Mouse (Mus musculus) liver, embryonic 11.5 days (tissue): ENCODE results near the gene Plin5. TPM values are rescaled to one million over a fixed set of nuclear protein-coding genes. Genes with fewer than 3 reads are reported as not detected.
"Not testable (repeated sequence)": the region's sequence is repeated elsewhere in the genome, so short reads cannot be mapped to it uniquely, and the experiment has no call there.

Experiments
- ATAC-seq: fragments of 200-750 bp; cut with Nextera tagmentation; replicated peaks from 2 replicates; pipeline ENCODE4 v1.8.0; 2017; ENCODE audit warnings: moderate number of reproducible peaks, mild to moderate bottlenecking, moderate TSS enrichment, moderate library complexity; ENCODE audit not compliant: low FRiP score
- DNase-seq: peaks from one replicate; pipeline ENCODE4 v3.0.0-alpha.2; 2017; ENCODE audit warnings: low spot score
- H3K27ac ChIP-seq: fragments of 300-500 bp; sonication (generic); 2 replicates; pipeline ENCODE4 v1.5.1; 2014; ENCODE audit warnings: mild to moderate bottlenecking, low read depth, low read length, control low read depth
- H3K27me3 ChIP-seq: fragments of 300-500 bp; sonication (generic); replicated peaks from 2 replicates; pipeline ENCODE4 v1.6.1; 2014; ENCODE audit warnings: low read length, mixed read lengths; ENCODE audit not compliant: control insufficient read depth, insufficient read depth
- H3K36me3 ChIP-seq: fragments of 300-500 bp; sonication (generic); 2 replicates; pipeline ENCODE4 v1.6.1; 2014; ENCODE audit warnings: mild to moderate bottlenecking, low read length, moderate library complexity, mixed read lengths; ENCODE audit not compliant: control insufficient read depth, insufficient read depth
- H3K4me1 ChIP-seq: fragments of 300-500 bp; sonication (generic); replicated peaks from 2 replicates; pipeline ENCODE4 v1.6.1; 2014; ENCODE audit warnings: low read length, mixed read lengths; ENCODE audit not compliant: control insufficient read depth, insufficient read depth
- H3K4me2 ChIP-seq: fragments of 300-500 bp; sonication (generic); 2 replicates; pipeline ENCODE4 v1.6.1; 2014; ENCODE audit warnings: mild to moderate bottlenecking, control low read depth, moderate library complexity
- H3K4me3 ChIP-seq: fragments of 300-500 bp; sonication (generic); 2 replicates; pipeline ENCODE4 v1.5.1; 2014; ENCODE audit warnings: low read depth, low read length, control low read depth
- H3K9ac ChIP-seq: fragments of 300-500 bp; sonication (generic); 2 replicates; pipeline ENCODE4 v1.6.1; 2014; ENCODE audit warnings: low read depth, low read length, control low read depth
- H3K9me3 ChIP-seq: fragments of 300-500 bp; sonication (generic); 2 replicates; pipeline ENCODE4 v1.6.1; 2016; ENCODE audit warnings: low read length, inconsistent platforms, mixed read lengths; ENCODE audit not compliant: control insufficient read depth
- WGBS: fragments of 180-500 bp; shearing (Covaris S2); extraction: QIAGEN DNeasy Blood & Tissue Kit; methylation state at CpG from one replicate; pipeline ENCODE4 v1.1.7; 2014; 5-methylcytosine and 5-hydroxymethylcytosine counted together
- polyA plus RNA-seq: library from polyadenylated mRNA; unstranded; fragments of >200 nt; fragmentation: Nextera tagmentation; extraction: Ambion mirVana; gene quantifications from 2 replicates; pipeline ENCODE4 v1.2.1, GENCODE M21; 2014

The Plin5 gene
- polyA plus RNA-seq, 1 experiment from 2014 or later, result 0.43 TPM

DNA sequence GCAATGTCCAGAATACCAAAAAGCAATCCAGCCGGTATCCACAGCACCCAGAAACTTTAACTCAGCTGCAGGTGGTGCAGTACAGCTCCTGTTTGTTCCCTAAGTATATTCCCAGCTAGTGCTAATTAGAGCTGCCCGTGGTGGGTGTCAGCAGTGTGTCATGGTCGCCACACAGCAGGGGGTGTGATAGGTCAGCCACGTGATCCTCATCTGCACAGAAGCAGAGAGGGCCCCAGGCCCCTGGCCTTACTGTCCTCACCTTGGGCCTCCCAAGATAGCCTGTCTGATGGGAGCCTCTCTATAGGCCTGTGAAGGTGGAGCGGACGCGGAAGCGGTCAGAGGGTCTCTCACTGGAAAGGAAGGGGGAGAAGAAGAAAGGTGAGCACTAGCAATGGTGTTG, 19.2 kb downstream of the Plin5 start:
- ATAC-seq, result no peak
- no peak for DNase-seq
- H3K4me1 ChIP-seq, result no peaks in the 10 kb centered on the region
- no peak overlapping the region for H3K9ac ChIP-seq
- H3K4me2 ChIP-seq, result no peak overlapping the region
- H3K4me3 ChIP-seq, result no peak overlapping the region
- H3K36me3 ChIP-seq, result peaks cover 62% of the 10 kb centered on the region
- H3K9me3 ChIP-seq, result no peaks in the 10 kb centered on the region
- 89% methylated on average over 8 of the region's 8 CpGs for WGBS
- H3K27me3 ChIP-seq, result no peaks in the 10 kb centered on the region
- no peak overlapping the region for H3K27ac ChIP-seq

DNA sequence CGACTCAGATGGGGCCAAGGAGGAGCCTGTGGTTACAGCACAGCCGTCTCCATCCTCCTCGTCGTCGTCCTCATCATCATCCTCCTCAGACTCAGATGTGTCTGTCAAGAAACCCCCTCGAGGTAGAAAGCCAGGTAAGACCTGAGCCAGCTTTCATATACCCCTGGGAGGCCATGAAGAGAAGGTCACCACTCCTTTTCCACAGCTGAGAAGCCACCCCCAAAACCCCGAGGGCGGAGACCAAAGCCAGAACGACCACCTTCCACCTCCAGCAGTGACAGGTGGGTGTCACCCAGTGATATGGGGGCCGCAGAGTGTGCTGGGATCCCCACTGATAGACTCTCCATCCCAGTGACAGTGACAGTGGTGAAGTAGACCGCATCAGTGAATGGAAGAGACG, 20.5 kb downstream of the Plin5 start:
- 88% methylated on average over 12 of the region's 12 CpGs for WGBS
- H3K36me3 ChIP-seq, result peaks cover 55% of the 10 kb centered on the region

GRCm38 (mm10) chr17:56092794-56093193, 24.6 kb downstream of the Plin5 start:
- no peaks in the 10 kb centered on the region for H3K27me3 ChIP-seq
- peaks cover 28% of the 10 kb centered on the region for H3K36me3 ChIP-seq
- no peak for ATAC-seq
- no peaks in the 10 kb centered on the region for H3K4me1 ChIP-seq
- no peak overlapping the region for H3K4me2 ChIP-seq
- H3K9me3 ChIP-seq, result no peaks in the 10 kb centered on the region
- H3K9ac ChIP-seq, result no peak overlapping the region
- no peak overlapping the region for H3K4me3 ChIP-seq
- no peak overlapping the region for H3K27ac ChIP-seq
- no peak for DNase-seq
- 100% methylated on average over 1 of the region's 1 CpGs for WGBS

More for the DNA sequence above, 20.5 kb downstream of the Plin5 start:
- Histone ChIP-seq H3K27me3 (no peaks in the 10 kb centered on the region), H3K4me2 (no peak overlapping the region), H3K9ac (no peak overlapping the region), H3K27ac (no peak overlapping the region), H3K9me3 (no peaks in the 10 kb centered on the region), H3K4me1 (no peaks in the 10 kb centered on the region), H3K4me3 (no peak overlapping the region)
- ATAC-seq (no peak), DNase-seq (no peak)

DNA sequence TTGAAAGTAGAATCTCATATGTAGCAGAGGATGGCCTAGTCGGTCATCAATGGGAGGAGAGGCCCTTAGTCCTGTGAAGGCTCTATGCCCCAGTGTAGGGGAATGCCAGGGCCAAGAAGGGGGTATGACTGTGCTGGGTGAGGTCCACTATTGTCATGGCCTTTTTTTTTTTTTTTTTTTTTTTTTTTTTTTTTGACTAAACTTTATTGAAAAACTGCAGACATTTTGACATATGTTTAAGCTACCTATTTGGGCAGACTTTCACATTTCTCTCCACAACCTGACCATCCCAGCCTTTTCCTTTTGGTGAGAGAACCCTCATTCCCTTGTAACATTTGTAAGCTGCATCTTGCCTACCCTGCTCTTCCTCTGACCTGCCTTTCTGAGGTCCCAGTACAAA, 25.1 kb downstream of the Plin5 start:
- DNase-seq, result no peak
- no peak overlapping the region for H3K27ac ChIP-seq
- H3K36me3 ChIP-seq, result peaks cover 23% of the 10 kb centered on the region
- no peaks in the 10 kb centered on the region for H3K4me1 ChIP-seq
- no peaks in the 10 kb centered on the region for H3K9me3 ChIP-seq
- no peaks in the 10 kb centered on the region for H3K27me3 ChIP-seq
- no peak overlapping the region for H3K4me3 ChIP-seq
- no peak for ATAC-seq
- H3K4me2 ChIP-seq, result no peak overlapping the region
- H3K9ac ChIP-seq, result no peak overlapping the region
- WGBS, result 75% methylated on average over 1 of the region's 1 CpGs

DNA sequence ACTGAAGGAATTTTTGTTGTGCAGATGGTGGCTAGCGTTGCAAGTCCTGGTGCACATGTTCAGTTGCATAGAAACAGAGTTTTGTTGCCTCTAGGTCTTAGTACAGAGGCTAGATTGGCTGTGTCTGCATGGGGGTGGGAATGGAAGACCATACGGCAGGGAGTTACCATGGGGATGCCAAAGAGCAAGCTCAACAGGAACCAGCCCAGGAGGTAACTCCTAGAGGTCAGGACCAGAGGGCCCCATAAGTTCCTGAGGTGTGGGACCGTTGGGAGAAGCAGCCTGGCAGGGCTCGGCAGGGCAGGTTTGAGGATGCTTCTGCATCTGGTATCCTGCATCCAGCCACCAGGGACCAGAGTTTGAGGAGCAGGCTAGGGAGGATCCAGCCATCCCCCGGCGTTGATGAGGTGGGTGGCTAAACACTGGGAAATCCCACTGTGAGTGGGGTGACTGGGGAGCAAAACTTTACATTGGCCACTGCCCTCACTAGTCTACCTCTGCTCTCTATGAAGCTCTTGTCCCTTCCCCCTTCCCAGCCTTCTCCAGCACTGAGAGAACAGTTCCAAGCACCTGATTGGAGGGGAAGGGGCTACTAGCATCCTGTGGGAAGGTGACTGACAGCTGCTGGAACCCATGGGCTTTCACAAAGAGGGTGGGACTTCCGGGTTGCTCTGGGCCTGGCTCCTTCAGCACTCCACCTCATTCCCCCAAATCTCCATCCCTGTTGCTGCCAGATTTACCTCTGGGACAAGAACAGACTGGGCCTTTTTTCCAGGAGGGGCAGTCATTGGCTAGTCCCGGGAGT, 36.4 kb downstream of the Plin5 start:
- Histone ChIP-seq H3K4me3 (peak overlapping the region; percentile 71), H3K27me3 (no peaks in the 10 kb centered on the region), H3K27ac (no peak overlapping the region), H3K4me1 (peaks cover 11% of the 10 kb centered on the region), H3K9ac (peak overlapping the region; percentile 74), H3K4me2 (peak overlapping the region; percentile 92), H3K36me3 (no peaks in the 10 kb centered on the region), H3K9me3 (no peaks in the 10 kb centered on the region)
- DNase-seq, result peak; percentile 49
- WGBS, result 16% methylated on average over 8 of the region's 8 CpGs
- no peak for ATAC-seq

GRCm38 (mm10) chr17:56079921-56080320, 37.5 kb downstream of the Plin5 start:
- WGBS, result under 1% methylated on average over 11 of the region's 11 CpGs
- Histone ChIP-seq H3K27me3 (no peaks in the 10 kb centered on the region), H3K4me1 (peaks cover 17% of the 10 kb centered on the region), H3K9ac (peak overlapping the region; percentile 74), H3K9me3 (no peaks in the 10 kb centered on the region), H3K27ac (peak overlapping the region; percentile 58; the same call in 1 of the 2 replicates), H3K4me3 (peak overlapping the region; percentile 71), H3K4me2 (peak overlapping the region; percentile 92), H3K36me3 (no peaks in the 10 kb centered on the region)
- no peak for ATAC-seq
- no peak for DNase-seq

DNA sequence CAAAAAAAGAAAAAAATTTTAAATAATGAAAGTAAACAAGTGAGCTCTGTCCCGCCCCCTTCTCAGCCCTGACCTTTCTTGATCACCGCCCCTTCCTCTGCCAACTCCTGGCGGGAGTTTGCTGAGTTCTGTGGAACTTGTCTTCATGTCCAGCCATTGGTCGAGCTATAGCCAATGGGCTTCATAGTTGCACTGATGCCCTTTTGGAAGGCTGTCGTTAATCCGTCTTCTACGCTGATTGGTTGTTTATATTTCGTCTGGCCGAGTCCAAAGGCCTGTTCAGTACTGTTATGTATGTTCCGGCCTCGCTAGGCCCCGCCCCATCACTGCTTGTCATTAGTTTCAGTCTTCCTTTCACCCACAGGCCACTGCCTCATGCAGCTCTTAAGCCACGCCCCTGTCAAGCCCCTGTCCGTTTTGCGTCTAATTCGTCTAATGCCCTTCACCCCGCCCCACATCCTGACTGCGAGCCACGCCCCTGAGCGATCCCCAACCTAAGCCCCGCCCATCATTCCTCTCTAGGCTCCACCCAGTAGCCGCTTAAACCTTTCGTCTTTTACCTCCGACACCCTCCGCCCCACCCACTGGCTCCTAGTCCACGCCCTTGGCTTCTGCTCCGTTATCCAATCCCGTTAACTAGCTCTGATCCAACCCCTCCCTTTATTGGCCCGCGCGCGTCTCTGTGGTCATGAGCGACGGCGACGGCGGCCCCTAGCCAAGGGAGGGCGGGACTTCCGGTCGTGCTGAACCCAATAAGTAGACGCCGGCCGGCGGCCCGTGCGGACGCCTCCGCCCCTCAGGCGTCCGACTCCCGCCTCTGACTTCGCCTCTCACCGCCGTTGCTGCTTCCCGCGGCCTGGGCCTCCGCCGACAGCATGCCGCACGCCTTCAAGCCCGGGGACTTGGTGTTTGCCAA, 38.3 kb downstream of the Plin5 start, which contains the start of gene Hdgfl2:
Gene Hdgfl2 (plus strand): TSS at position 755 of the 916 bp plus-strand sequence.
- Histone ChIP-seq H3K4me3 (peak within 1 kb of the TSS; percentile 71), H3K4me1 (peaks cover 18% of the 10 kb centered on the region), H3K27ac (peak within 1 kb of the TSS; percentile 58; the same call in 1 of the 2 replicates), H3K9ac (peak within 1 kb of the TSS; percentile 74), H3K27me3 (no peaks in the 10 kb centered on the region), H3K9me3 (no peaks in the 10 kb centered on the region), H3K36me3 (no peaks in the 10 kb centered on the region), H3K4me2 (peak within 1 kb of the TSS; percentile 92)
- under 1% methylated on average over 61 of the region's 61 CpGs for WGBS
- DNase-seq (peak; percentile 99), ATAC-seq (peak; percentile 90)

DNA sequence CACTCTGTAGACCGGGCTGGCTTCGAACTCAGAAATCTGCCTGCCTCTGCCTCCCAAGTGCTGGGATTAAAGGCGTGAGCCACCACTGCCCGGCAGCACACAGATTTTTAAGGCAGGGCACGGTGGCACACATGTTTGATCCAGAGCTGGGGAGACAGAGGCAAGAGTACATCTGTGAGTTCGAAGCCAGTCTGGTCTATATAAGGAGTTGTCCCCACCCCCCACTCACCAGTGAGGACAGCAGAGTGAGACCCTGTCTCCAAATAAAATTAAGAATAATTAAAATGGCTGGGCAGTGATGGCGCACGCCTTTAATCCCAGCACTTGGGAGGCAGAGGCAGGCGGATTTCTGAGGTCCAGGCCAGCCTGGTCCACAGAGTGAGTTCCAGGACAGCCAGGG, 39.0 kb downstream of the Plin5 start:
- H3K36me3 ChIP-seq, H3K9me3 ChIP-seq, DNase-seq, ATAC-seq, H3K27me3 ChIP-seq: not testable (repeated sequence)
- 58% methylated on average over 9 of the region's 9 CpGs for WGBS
- Histone ChIP-seq H3K27ac (peak overlapping the region; percentile 35; the same call in 1 of the 2 replicates), H3K4me1 (peaks cover 25% of the 10 kb centered on the region), H3K4me3 (peak overlapping the region; percentile 71), H3K9ac (peak overlapping the region; percentile 35; the same call in 1 of the 2 replicates), H3K4me2 (peak overlapping the region; percentile 65)
